Mouse (Mus musculus) gastrocnemius, postnatal 36 days (tissue): ENCODE measurements around the gene Smok3b. TPM values are rescaled to one million over a fixed set of nuclear protein-coding genes. Genes with fewer than 3 reads are reported as not detected.
A peak's percentile ranks its signal among the peaks of the same experiment; 100 is the strongest.

Source experiments
- DNase-seq, 2 experiments: peaks; one replicate each; pipeline ENCODE4 v3.0.0; 2022
- intact Hi-C: fragments of 180-260 bp; cut with DNase I; formaldehyde crosslinking; loops from one replicate; pipeline ENCODE4 v1.15.1; 2025
- total RNA-seq, 2 experiments: library from RNA; stranded (reverse); gene quantifications; 2 replicates each; pipeline ENCODE4 v1.2.3; 2021

Gene Smok3b
- total RNA-seq, 2 experiments from 2014 or later, result not detected

DNA sequence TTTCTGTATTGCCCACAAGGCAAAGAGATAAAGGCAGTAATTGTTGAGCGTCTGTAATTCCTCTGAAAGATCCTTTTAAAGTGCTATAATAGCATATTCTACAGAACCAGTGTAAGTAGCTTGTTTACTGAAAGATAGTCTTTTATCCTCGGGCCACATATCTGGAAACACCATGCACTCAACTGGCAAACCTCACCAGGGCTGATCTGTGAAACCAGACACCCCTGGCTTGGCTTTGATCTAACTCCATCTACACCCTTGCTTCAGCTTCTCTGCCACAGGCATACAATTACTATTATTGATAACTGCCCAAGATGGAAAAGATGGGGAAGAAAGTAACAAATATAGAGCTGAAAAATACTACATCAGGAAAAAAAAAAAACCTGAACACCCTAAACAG lies 63.3 kb downstream of the Smok3b start:
- intact Hi-C loops, result no loop called here
- no peak for DNase-seq

DNA sequence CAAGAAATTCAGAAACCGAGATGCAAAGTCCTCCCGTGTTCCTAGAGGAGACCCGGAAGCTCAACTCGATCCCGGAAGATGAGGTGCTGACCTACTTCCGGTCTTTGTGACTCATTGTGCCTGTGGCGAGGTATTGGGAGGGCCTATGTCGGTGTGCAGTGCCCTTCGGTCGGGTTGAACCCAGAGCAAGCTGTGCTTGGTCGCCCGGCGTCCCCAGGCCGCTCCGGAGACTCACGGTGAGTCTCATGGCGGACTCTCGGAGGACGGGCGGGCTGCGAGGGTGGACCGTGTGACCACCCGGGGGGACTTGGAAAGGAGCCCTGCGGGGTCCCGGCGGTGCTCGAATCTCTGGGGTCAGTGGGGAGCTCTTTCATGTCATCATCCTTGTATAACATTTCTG lies 63.8 kb downstream of the Smok3b start, which contains the start of gene Zkscan1:
Gene Zkscan1 (plus strand): TSS at position 89 of the 400 bp plus-strand sequence.
- intact Hi-C loops, result loop anchor here (5.0 kb wide), 1 partner anchor 67 kb away; no protein-coding TSS in a partner anchor

DNA sequence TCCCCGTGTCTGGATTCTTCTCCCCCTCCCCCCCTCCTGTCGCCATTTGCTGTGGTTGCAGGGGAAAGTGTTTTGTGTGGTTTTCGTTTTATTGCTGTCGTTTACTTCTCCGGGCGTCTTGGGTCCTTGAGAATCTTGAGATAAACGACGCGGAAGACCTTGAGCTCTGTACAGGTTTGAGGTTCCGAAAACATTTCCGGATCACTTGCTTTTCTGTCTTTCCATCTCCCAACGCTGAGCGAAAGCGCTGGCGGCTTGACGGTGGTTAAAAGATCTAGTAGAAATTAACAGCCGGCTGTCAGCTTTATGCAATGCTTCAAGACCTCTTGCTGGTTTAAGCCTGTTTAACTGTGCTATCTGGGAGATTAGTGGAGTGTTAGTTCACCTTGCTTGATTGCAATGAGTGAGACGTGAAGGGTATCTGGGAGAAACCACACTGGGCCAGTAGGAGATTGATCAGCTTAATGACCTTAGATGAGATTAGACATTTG lies 64.2 kb downstream of the Smok3b start:
- DNase-seq, result no peak
- intact Hi-C loops, result loop anchor here (5.0 kb wide), 1 partner anchor 67 kb away; no protein-coding TSS in a partner anchor

More for the DNA sequence above, 63.8 kb downstream of the Smok3b start, which contains the start of gene Zkscan1:
- DNase-seq, result peak; percentile 52 to 57

DNA sequence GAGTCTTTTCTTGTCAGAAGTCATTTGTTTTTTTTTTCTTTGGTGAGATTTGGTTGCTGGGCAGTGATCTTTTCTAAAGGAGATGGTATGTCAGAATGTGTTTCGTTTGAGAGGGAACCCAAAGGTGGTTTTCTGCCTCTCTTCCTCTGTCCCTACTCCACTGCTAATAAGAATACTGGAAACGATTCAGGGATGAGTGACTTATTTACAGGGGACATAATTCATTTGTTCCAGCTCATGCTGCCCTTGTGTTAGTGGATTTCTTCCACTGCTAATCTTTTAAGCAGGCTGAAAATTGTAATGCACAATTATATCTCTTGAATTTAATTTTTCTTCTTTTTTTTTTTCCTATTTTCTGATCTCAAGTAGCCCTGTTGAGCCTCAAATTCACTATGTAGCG lies 65.6 kb downstream of the Smok3b start:
- intact Hi-C loops, result loop anchor here (5.0 kb wide), 1 partner anchor 65 kb away; no protein-coding TSS in a partner anchor
- DNase-seq, result no peak

DNA sequence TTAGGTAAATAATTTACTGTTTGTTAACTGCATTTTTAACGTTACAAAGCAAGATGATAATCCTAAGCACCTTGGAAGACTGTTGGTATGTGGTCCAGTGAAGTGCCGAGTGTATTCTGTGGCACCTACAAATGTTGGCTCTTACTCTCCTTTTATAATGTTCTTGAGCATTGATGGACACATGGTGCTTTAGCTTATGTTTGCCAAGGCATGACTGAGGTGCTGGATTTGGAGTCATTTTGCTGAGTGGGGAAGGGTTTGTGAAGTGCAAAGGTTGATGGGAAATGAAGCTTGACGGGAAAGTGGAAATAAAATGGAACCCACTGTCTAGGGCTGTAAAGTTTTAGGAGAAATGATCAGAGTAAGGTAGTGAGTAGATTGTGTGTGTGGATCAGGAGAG lies 67.1 kb downstream of the Smok3b start:
- DNase-seq, result no peak
- intact Hi-C loops, result loop anchor here (5.0 kb wide), 1 partner anchor 64 kb away; no protein-coding TSS in a partner anchor

DNA sequence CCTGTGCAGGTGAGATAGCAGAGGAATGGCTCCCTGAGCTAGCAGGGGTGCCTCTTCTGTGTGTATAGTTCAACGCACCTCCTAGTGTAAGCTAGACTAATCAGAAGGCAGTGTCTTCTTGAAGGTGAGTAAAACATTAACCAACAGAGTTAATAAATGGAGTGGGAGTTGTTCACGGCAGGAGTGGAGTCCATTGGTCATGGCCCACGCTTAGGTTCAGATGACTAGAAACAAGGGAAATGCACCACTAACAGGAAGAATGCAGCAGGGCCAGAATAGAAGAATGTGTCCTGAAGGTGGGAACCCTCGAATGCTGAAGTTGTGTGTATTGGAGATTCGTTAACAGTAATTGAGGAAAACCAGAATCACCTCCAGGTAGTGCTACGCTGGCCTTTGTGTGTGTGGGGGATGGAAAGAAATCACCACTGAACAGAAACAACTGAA lies 67.9 kb downstream of the Smok3b start:
- intact Hi-C loops, result loop anchor here (5.0 kb wide), 1 partner anchor 63 kb away; no protein-coding TSS in a partner anchor
- no peak for DNase-seq

DNA sequence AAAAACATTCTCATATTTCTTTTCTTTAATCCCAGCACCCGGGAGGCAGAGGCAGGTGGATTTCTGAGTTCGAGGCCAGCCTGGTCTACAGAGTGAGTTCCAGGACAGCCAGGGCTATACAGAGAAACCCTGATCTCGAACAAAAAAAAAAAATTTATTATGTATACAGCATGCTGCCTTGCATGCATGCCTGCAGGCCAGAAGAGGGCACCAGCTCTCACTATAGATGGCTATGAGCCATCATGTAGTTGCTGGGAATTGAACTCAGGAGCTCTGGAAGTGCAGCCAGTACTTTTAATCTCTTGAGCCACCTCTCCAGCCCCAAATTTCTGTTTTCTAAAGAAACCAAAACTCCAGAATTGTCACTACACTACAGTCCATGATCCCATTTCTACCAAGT lies 69.0 kb downstream of the Smok3b start:
- intact Hi-C loops, result no loop called here
- DNase-seq, result no peak

DNA sequence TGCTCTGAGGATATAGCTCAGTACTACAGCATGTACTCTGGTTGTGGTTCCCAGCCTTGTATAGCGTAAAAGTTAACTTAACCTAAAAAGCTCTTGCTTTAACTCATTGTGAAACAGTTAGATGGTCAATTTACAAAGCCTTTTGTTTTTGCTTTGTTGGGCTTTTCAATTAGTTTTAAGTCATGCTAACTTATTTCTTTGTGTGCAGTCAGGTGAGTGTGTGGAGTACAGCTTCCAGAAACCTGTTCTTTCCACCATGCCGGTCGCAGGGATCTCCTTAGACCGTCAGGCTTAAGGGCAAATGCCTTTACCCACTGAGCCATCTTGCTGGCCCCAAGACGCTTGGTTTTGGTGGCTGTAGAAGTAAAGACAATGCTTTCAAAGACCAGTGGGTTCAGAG lies 69.5 kb downstream of the Smok3b start:
- DNase-seq, result no peak

DNA sequence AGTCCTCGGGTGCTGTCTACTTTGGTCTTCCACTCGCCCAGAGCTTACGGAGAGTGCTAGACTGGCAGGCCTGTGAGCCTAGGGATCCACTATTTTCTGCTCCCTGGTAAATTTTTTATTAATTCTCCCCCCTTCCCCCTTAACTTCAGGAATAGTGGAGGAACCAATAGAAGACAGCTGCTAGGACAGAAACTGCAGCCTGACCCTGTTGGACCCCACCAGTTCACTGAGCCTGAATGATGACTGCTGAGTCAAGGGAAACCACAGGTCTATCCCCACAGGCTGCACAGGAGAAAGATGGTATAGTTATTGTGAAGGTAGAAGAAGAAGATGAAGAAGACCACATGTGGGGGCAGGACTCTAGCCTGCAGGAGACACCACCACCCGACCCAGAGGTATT lies 71.5 kb downstream of the Smok3b start:
- intact Hi-C loops, result no loop called here
- DNase-seq, result no peak

More for the DNA sequence above, 69.5 kb downstream of the Smok3b start:
- intact Hi-C loops, result no loop called here

DNA sequence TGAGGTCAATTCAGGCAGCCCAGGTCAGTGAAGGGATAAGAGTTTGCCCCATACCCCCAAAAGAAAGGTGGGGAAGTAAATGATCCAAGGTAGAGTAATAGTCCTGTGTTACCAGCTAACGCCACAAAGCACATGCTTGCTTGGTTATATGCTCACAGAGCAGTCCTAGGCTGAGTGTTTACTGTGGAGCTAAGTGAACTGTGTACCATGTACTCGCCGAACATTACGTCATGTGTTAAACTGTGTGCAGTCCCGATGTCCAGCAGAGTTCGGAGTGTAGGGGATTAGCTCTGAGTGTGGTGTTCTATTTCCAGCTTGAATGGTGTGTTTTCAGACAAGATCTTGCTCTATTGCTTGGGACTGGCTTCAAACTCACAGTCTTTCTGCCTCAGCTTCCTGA lies 73.2 kb downstream of the Smok3b start:
- intact Hi-C loops, result no loop called here
- DNase-seq, result no peak

Other genes with a start within 250 kb of the Smok3b start
- 1 to 10 TPM; 5.6 to 7.9 TPM for gene Ppp1r35, start 242.6 kb upstream of the Smok3b start, total RNA-seq
- 10 to 100 TPM; 20.8 to 25.2 TPM for gene Mepce, start 233.8 kb upstream of the Smok3b start, total RNA-seq
- gene Zcwpw1, start 233.6 kb upstream of the Smok3b start, total RNA-seq, result under 1 TPM in 1 of 2 experiments, not detected in 1; 0.17 TPM
- gene Pilra, start 185.1 kb upstream of the Smok3b start, total RNA-seq, result under 1 TPM; 0.10 to 0.59 TPM
- gene Pilrb1, start 163.3 kb upstream of the Smok3b start, total RNA-seq, result not detected
- under 1 TPM in 1 of 2 experiments, not detected in 1; 0.23 TPM for gene Pilrb2, start 149.6 kb upstream of the Smok3b start, total RNA-seq
- under 1 TPM in 1 of 2 experiments, not detected in 1; 0.07 TPM for gene Cyp3a13, start 99.8 kb upstream of the Smok3b start, total RNA-seq
- gene Gjc3, start 58.3 kb upstream of the Smok3b start, total RNA-seq, result under 1 TPM; 0.59 to 0.99 TPM
- under 1 TPM in 1 of 2 experiments, not detected in 1; 0.46 TPM for gene Azgp1, start 39.9 kb upstream of the Smok3b start, total RNA-seq
- not detected for gene Smok3a, start 168 bp upstream of the Smok3b start, total RNA-seq
- gene Smok3c, start 31.8 kb downstream of the Smok3b start, total RNA-seq, result not detected
- gene Zkscan1, start 63.7 kb downstream of the Smok3b start, total RNA-seq, result 10 to 100 TPM in 1 of 2 experiments, 1 to 10 TPM in 1; 7.0 to 10.2 TPM
- 10 to 100 TPM; 10.1 to 12.8 TPM for gene Zscan21, start 95.5 kb downstream of the Smok3b start, total RNA-seq
- gene Zfp113, start 134.3 kb downstream of the Smok3b start, total RNA-seq, result 1 to 10 TPM; 2.5 to 5.4 TPM
- 10 to 100 TPM; 92.5 to 95.9 TPM for gene Cops6, start 139.6 kb downstream of the Smok3b start, total RNA-seq
- gene Ap4m1, start 150.6 kb downstream of the Smok3b start, total RNA-seq, result 1 to 10 TPM; 6.9 to 8.3 TPM
- gene Mcm7, start 151.0 kb downstream of the Smok3b start, total RNA-seq, result 1 to 10 TPM; 7.6 to 8.7 TPM
- gene Taf6, start 166.0 kb downstream of the Smok3b start, total RNA-seq, result 10 to 100 TPM; 27.2 to 29.1 TPM
- gene Cnpy4, start 166.1 kb downstream of the Smok3b start, total RNA-seq, result 1 to 10 TPM; 3.7 to 3.8 TPM
- gene Mblac1, start 172.9 kb downstream of the Smok3b start, total RNA-seq, result 1 to 10 TPM; 1.4 to 1.6 TPM
- gene Nxpe5, start 204.5 kb downstream of the Smok3b start, total RNA-seq, result under 1 TPM; 0.10 to 0.35 TPM
- gene Lamtor4, start 234.1 kb downstream of the Smok3b start, total RNA-seq, result 10 to 100 TPM; 45.2 to 49.9 TPM
- 1 to 10 TPM; 2.2 to 3.3 TPM for gene BC037034, start 242.6 kb downstream of the Smok3b start, total RNA-seq